Mouse (Mus musculus) forebrain, embryonic 12.5 days (tissue): ENCODE data around the gene Dlgap4. TPM values are rescaled to one million over a fixed set of nuclear protein-coding genes. Genes with fewer than 3 reads are reported as not detected.
A peak's percentile ranks its signal among the peaks of the same experiment; 100 is the strongest.

Experiments
- ATAC-seq: fragments of 200-750 bp; cut with Nextera tagmentation; 2 replicates; pipeline ENCODE4 v1.8.0; 2017; ENCODE audit warnings: moderate TSS enrichment; ENCODE audit not compliant: low FRiP score
- H3K27ac ChIP-seq: fragments of 300-500 bp; sonication (generic); 2 replicates; pipeline ENCODE4 v1.5.1; 2016; ENCODE audit warnings: mild to moderate bottlenecking
- H3K27me3 ChIP-seq: fragments of 300-500 bp; sonication (generic); 2 replicates; pipeline ENCODE4 v1.6.1; 2016; ENCODE audit warnings: mild to moderate bottlenecking
- H3K36me3 ChIP-seq: fragments of 300-500 bp; sonication (generic); replicated peaks from 2 replicates; pipeline ENCODE4 v1.6.1; 2016; ENCODE audit warnings: mild to moderate bottlenecking
- H3K4me1 ChIP-seq: fragments of 300-500 bp; sonication (generic); 2 replicates; pipeline ENCODE4 v1.6.1; 2016
- H3K4me2 ChIP-seq: fragments of 300-500 bp; sonication (generic); 2 replicates; pipeline ENCODE4 v1.6.1; 2016; ENCODE audit warnings: mild to moderate bottlenecking, moderate library complexity
- H3K4me3 ChIP-seq: fragments of 300-500 bp; sonication (generic); replicated peaks from 2 replicates; pipeline ENCODE4 v1.5.1; 2016; ENCODE audit warnings: mild to moderate bottlenecking
- H3K9ac ChIP-seq: fragments of 300-500 bp; sonication (generic); 2 replicates; pipeline ENCODE4 v1.6.1; 2016; ENCODE audit warnings: mild to moderate bottlenecking
- H3K9me3 ChIP-seq: fragments of 300-500 bp; sonication (generic); 2 replicates; pipeline ENCODE4 v1.6.1; 2016
- WGBS: fragments of 180-500 bp; shearing (Covaris S2); methylation state at CpG from one replicate; pipeline ENCODE4 v1.1.7; 2016; 5-methylcytosine and 5-hydroxymethylcytosine counted together
- polyA plus RNA-seq: library from polyadenylated mRNA; unstranded; fragments of >200 nt; fragmentation: Nextera tagmentation; extraction: Ambion mirVana; gene quantifications from 2 replicates; pipeline ENCODE4 v1.2.1, GENCODE M21; 2016

The Dlgap4 gene
- polyA plus RNA-seq, 1 experiment from 2014 or later, result 195 TPM

GRCm38 (mm10) chr2:156664993-156665518 is 51.6 kb downstream of the Dlgap4 start:
- no peak for ATAC-seq
- H3K9me3 ChIP-seq, result no peaks in the 10 kb centered on the region
- no peaks in the 10 kb centered on the region for H3K36me3 ChIP-seq
- peaks cover 22% of the 10 kb centered on the region for H3K4me1 ChIP-seq
- no peak overlapping the region for H3K9ac ChIP-seq
- 89% methylated on average over 8 of the region's 8 CpGs for WGBS
- H3K27ac ChIP-seq, result no peak overlapping the region
- H3K27me3 ChIP-seq, result no peaks in the 10 kb centered on the region
- H3K4me2 ChIP-seq, result no peak overlapping the region
- H3K4me3 ChIP-seq, result no peak overlapping the region

GRCm38 (mm10) chr2:156665620-156666196 is 52.2 kb downstream of the Dlgap4 start:
- 73% methylated on average over 12 of the region's 13 CpGs for WGBS
- Histone ChIP-seq H3K36me3 (no peaks in the 10 kb centered on the region), H3K4me3 (no peak overlapping the region), H3K27ac (peak overlapping the region; percentile 53; the same call in 1 of the 2 replicates), H3K4me1 (peaks cover 22% of the 10 kb centered on the region), H3K4me2 (no peak overlapping the region), H3K27me3 (no peaks in the 10 kb centered on the region), H3K9me3 (no peaks in the 10 kb centered on the region), H3K9ac (no peak overlapping the region)
- ATAC-seq, result peak; percentile 28; the same call in 1 of the 2 replicates

- 44% methylated on average over 12 of the region's 12 CpGs for WGBS
- H3K9me3 ChIP-seq, result no peaks in the 10 kb centered on the region
- peak overlapping the region; percentile 53; the same call in 1 of the 2 replicates for H3K27ac ChIP-seq
- no peak overlapping the region for H3K9ac ChIP-seq
- no peaks in the 10 kb centered on the region for H3K27me3 ChIP-seq
- peak; percentile 76; the same call in 1 of the 2 replicates for ATAC-seq
- no peak overlapping the region for H3K4me2 ChIP-seq
- H3K4me1 ChIP-seq, result peaks cover 22% of the 10 kb centered on the region
- no peak overlapping the region for H3K4me3 ChIP-seq
- H3K36me3 ChIP-seq, result no peaks in the 10 kb centered on the region
Measured at GRCm38 (mm10) chr2:156666231-156666630, 52.7 kb downstream of the Dlgap4 start.

- no peak for ATAC-seq
- no peak overlapping the region for H3K4me2 ChIP-seq
- no peak overlapping the region for H3K4me3 ChIP-seq
- peaks cover 22% of the 10 kb centered on the region for H3K4me1 ChIP-seq
- no peaks in the 10 kb centered on the region for H3K9me3 ChIP-seq
- no peak overlapping the region for H3K27ac ChIP-seq
- no peaks in the 10 kb centered on the region for H3K36me3 ChIP-seq
- 83% methylated on average over 5 of the region's 5 CpGs for WGBS
- H3K9ac ChIP-seq, result no peak overlapping the region
- no peaks in the 10 kb centered on the region for H3K27me3 ChIP-seq
Measured at GRCm38 (mm10) chr2:156667290-156667689, 53.8 kb downstream of the Dlgap4 start.

- Histone ChIP-seq H3K4me1 (peaks cover 22% of the 10 kb centered on the region), H3K4me2 (no peak overlapping the region), H3K27ac (no peak overlapping the region), H3K4me3 (no peak overlapping the region), H3K9ac (no peak overlapping the region), H3K36me3 (no peaks in the 10 kb centered on the region), H3K9me3 (no peaks in the 10 kb centered on the region), H3K27me3 (no peaks in the 10 kb centered on the region)
- no peak for ATAC-seq
- over 99% methylated on average over 6 of the region's 6 CpGs for WGBS
Measured at GRCm38 (mm10) chr2:156668625-156669024, 55.1 kb downstream of the Dlgap4 start.

GRCm38 (mm10) chr2:156673307-156673706 is 59.8 kb downstream of the Dlgap4 start:
- Histone ChIP-seq H3K27me3 (no peaks in the 10 kb centered on the region), H3K9me3 (no peaks in the 10 kb centered on the region), H3K9ac (no peak overlapping the region), H3K4me3 (no peak overlapping the region), H3K4me2 (no peak overlapping the region), H3K27ac (no peak overlapping the region), H3K4me1 (no peaks in the 10 kb centered on the region), H3K36me3 (no peaks in the 10 kb centered on the region)
- ATAC-seq, result no peak
- 85% methylated on average over 10 of the region's 10 CpGs for WGBS

GRCm38 (mm10) chr2:156673881-156674669 is 60.6 kb downstream of the Dlgap4 start:
- Histone ChIP-seq H3K4me3 (no peak overlapping the region), H3K9me3 (no peaks in the 10 kb centered on the region), H3K27ac (no peak overlapping the region), H3K4me2 (no peak overlapping the region), H3K27me3 (no peaks in the 10 kb centered on the region), H3K9ac (no peak overlapping the region), H3K4me1 (no peaks in the 10 kb centered on the region), H3K36me3 (no peaks in the 10 kb centered on the region)
- 83% methylated on average over 8 of the region's 8 CpGs for WGBS
- ATAC-seq, result no peak

- H3K27me3 ChIP-seq, result no peaks in the 10 kb centered on the region
- H3K4me3 ChIP-seq, result no peak overlapping the region
- 15% methylated on average over 6 of the region's 6 CpGs for WGBS
- H3K36me3 ChIP-seq, result no peaks in the 10 kb centered on the region
- no peak overlapping the region for H3K4me2 ChIP-seq
- ATAC-seq, result no peak
- no peak overlapping the region for H3K9ac ChIP-seq
- no peak overlapping the region for H3K27ac ChIP-seq
- H3K4me1 ChIP-seq, result no peaks in the 10 kb centered on the region; the same call in 1 of the 2 replicates
- no peaks in the 10 kb centered on the region for H3K9me3 ChIP-seq
Measured at GRCm38 (mm10) chr2:156676885-156677284, 63.4 kb downstream of the Dlgap4 start.

GRCm38 (mm10) chr2:156678112-156678511 is 64.6 kb downstream of the Dlgap4 start:
- no peak for ATAC-seq
- H3K9ac ChIP-seq, result no peak overlapping the region
- no peak overlapping the region for H3K27ac ChIP-seq
- H3K4me3 ChIP-seq, result no peak overlapping the region
- no peaks in the 10 kb centered on the region for H3K36me3 ChIP-seq
- WGBS, result 80% methylated on average over 4 of the region's 4 CpGs
- no peaks in the 10 kb centered on the region for H3K27me3 ChIP-seq
- H3K9me3 ChIP-seq, result no peaks in the 10 kb centered on the region
- H3K4me2 ChIP-seq, result no peak overlapping the region
- H3K4me1 ChIP-seq, result peaks cover 3% of the 10 kb centered on the region

GRCm38 (mm10) chr2:156682965-156683364 is 69.5 kb downstream of the Dlgap4 start:
- 62% methylated on average over 12 of the region's 12 CpGs for WGBS
- Histone ChIP-seq H3K4me3 (no peak overlapping the region), H3K27ac (no peak overlapping the region), H3K4me2 (no peak overlapping the region), H3K27me3 (peaks cover 7% of the 10 kb centered on the region; the same call in 1 of the 2 replicates), H3K36me3 (no peaks in the 10 kb centered on the region), H3K9me3 (no peaks in the 10 kb centered on the region), H3K9ac (no peak overlapping the region), H3K4me1 (peaks cover 3% of the 10 kb centered on the region)
- 0 out of 2 replicates have a peak, but pooled peaks have one; percentile 39 for ATAC-seq

- peaks cover 13% of the 10 kb centered on the region for H3K4me1 ChIP-seq
- H3K9me3 ChIP-seq, result no peaks in the 10 kb centered on the region
- H3K9ac ChIP-seq, result no peak overlapping the region
- 85% methylated on average over 14 of the region's 14 CpGs for WGBS
- ATAC-seq, result no peak
- H3K27me3 ChIP-seq, result peaks cover 13% of the 10 kb centered on the region; the same call in 1 of the 2 replicates
- no peak overlapping the region for H3K27ac ChIP-seq
- no peak overlapping the region for H3K4me3 ChIP-seq
- H3K36me3 ChIP-seq, result no peaks in the 10 kb centered on the region
- no peak overlapping the region for H3K4me2 ChIP-seq
Measured at GRCm38 (mm10) chr2:156685999-156686398, 72.5 kb downstream of the Dlgap4 start.

- WGBS, result 80% methylated on average over 4 of the region's 4 CpGs
- Histone ChIP-seq H3K27me3 (peaks cover 13% of the 10 kb centered on the region; the same call in 1 of the 2 replicates), H3K9ac (no peak overlapping the region), H3K4me1 (peaks cover 14% of the 10 kb centered on the region), H3K27ac (no peak overlapping the region), H3K4me2 (no peak overlapping the region), H3K36me3 (no peaks in the 10 kb centered on the region), H3K9me3 (no peaks in the 10 kb centered on the region), H3K4me3 (no peak overlapping the region)
- ATAC-seq, result no peak
Measured at GRCm38 (mm10) chr2:156686754-156687153, 73.2 kb downstream of the Dlgap4 start.
